Mouse (Mus musculus) heart, adult 2 months (tissue): ENCODE results near the gene Prdm16.

Experiments
- CTCF ChIP-seq: fragments of 200-600 bp; IDR thresholded peaks from 2 replicates; pipeline ENCODE4 v1.8.1; 2022; ENCODE audit warnings: antibody characterized with exemption, mild to moderate bottlenecking, moderate library complexity
- EP300 ChIP-seq: fragments of 200-500 bp; IDR thresholded peaks from 2 replicates; pipeline ENCODE4 v1.6.1; 2011; ENCODE audit warnings: low read depth, low read length, control low read depth; ENCODE audit not compliant: insufficient read depth
- POLR2A ChIP-seq: fragments of 200-500 bp; IDR thresholded peaks from 2 replicates; pipeline ENCODE4 v1.6.1; 2011; ENCODE audit warnings: mild to moderate bottlenecking, low read depth, low read length, control low read depth; ENCODE audit not compliant: insufficient read depth

DNA sequence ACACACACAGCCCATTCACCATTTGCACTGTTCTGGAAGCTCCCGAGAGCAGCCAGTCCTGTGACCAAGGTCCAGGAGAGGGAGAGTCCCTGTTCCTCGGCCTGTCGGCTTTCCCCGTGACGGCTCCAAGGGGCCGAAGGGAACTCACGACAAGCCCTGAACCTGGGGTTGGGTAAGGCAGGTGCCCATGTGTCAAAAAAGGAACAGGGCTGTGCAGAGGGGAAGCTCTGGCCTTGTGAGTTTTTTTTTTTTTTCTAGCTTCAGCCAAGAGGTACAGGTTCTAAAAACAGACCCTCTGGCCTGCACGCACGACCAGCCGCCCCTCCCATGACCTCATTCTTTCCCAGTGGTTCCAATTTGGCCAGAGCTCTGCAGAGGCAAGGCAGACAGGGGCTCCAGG is 25.5 kb downstream of the Prdm16 start:
- TF ChIP-seq CTCF, result no peak
- TF ChIP-seq POLR2A, result no peak
- TF ChIP-seq EP300, result 0 out of 2 replicates have a peak, but pooled peaks have one; percentile 13
